Mouse (Mus musculus) thymus, adult 2 months (tissue): ENCODE data around the gene Fpgs.

Experiments
- CTCF ChIP-seq: fragments of 200-500 bp; IDR thresholded peaks from 2 replicates; pipeline ENCODE4 v1.5.1; 2012; ENCODE audit warnings: mild to moderate bottlenecking, control low read depth, low read length, moderate library complexity, borderline replicate concordance; ENCODE audit not compliant: control insufficient read depth, poor library complexity, insufficient read depth; ENCODE audit errors: extremely low read depth
- POLR2A ChIP-seq: fragments of 200-500 bp; IDR thresholded peaks from 2 replicates; pipeline ENCODE4 v1.6.1; 2012; ENCODE audit warnings: mild to moderate bottlenecking, low read length, control low read depth, moderate library complexity; ENCODE audit not compliant: control insufficient read depth, poor library complexity, insufficient read depth; ENCODE audit errors: extremely low read depth

DNA sequence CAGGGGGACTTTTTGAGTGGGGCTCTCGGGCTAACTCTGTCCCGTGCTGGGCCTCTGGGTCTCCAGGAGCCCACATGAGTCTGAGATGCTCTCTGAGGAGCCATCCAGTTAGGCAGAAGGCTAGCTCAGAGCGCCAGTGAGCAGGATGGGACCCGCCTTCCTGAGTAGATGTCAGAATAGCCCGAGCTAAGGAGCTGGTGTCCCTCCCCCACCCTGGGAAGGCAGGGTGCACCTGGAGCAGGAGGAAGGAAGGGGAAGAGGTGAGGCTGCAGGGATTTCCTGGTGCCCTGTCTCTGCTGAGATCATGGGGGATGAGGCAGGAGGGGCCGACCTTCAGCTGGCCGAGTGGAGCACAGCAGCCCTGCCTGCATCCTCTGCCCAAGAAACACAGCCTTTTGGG lies 24.5 kb upstream of the Fpgs start:
- TF ChIP-seq CTCF, result no peak
- no peak for TF ChIP-seq POLR2A
